Mouse (Mus musculus) MEL (cell line): Measurements from ENCODE around the gene 1700113H08Rik.

ENCODE experiments used
- CTCF ChIP-seq, 3 experiments: IDR thresholded peaks in 2 of 3; conservative IDR thresholded peaks in 1 of 3; 2 replicates each; pipeline ENCODE4 v1.5.1; 2011 to 2012; ENCODE audit warnings: low read length in 3 of 3, low read depth in 2 of 3, mild to moderate bottlenecking in 2 of 3, improper control_type of control experiment in 1 of 3, inconsistent platforms in 1 of 3, mixed read lengths in 1 of 3, moderate library complexity in 1 of 3; ENCODE audit not compliant: control insufficient read depth in 1 of 3, insufficient read depth in 1 of 3, poor library complexity in 1 of 3, severe bottlenecking in 1 of 3
- EP300 ChIP-seq, 2 experiments: IDR thresholded peaks; 2 replicates each; pipeline ENCODE4 v1.6.1; 2011; ENCODE audit warnings: improper control_type of control experiment in 2 of 2, low read length in 2 of 2, low read depth in 1 of 2, mild to moderate bottlenecking in 1 of 2
- ETS1 ChIP-seq: IDR thresholded peaks from 2 replicates; pipeline ENCODE4 v1.6.1; 2012; ENCODE audit warnings: low read depth, mild to moderate bottlenecking, inconsistent platforms, low read length, improper control_type of control experiment, moderate library complexity
- MAFK ChIP-seq: IDR thresholded peaks from 2 replicates; pipeline ENCODE4 v1.6.1; 2011; ENCODE audit warnings: low read depth, mild to moderate bottlenecking, low read length, improper control_type of control experiment, borderline replicate concordance
- RCOR1 ChIP-seq: IDR thresholded peaks from 2 replicates; pipeline ENCODE4 v1.6.1; 2012; ENCODE audit warnings: low read depth, mild to moderate bottlenecking, inconsistent platforms, low read length, improper control_type of control experiment
- TAL1 ChIP-seq: IDR thresholded peaks from 2 replicates; pipeline ENCODE4 v1.6.1; 2012; ENCODE audit warnings: mild to moderate bottlenecking, inconsistent platforms, low read length, moderate library complexity, mixed read lengths
- TCF12 ChIP-seq: IDR thresholded peaks from 2 replicates; pipeline ENCODE4 v1.6.1; 2014; ENCODE audit warnings: low read depth, mild to moderate bottlenecking, inconsistent platforms, low read length, improper control_type of control experiment, moderate library complexity
- USF1 ChIP-seq: IDR thresholded peaks from 2 replicates; pipeline ENCODE4 v1.6.1; 2014; ENCODE audit warnings: low read depth, mild to moderate bottlenecking, inconsistent platforms, low read length, improper control_type of control experiment, moderate library complexity

DNA sequence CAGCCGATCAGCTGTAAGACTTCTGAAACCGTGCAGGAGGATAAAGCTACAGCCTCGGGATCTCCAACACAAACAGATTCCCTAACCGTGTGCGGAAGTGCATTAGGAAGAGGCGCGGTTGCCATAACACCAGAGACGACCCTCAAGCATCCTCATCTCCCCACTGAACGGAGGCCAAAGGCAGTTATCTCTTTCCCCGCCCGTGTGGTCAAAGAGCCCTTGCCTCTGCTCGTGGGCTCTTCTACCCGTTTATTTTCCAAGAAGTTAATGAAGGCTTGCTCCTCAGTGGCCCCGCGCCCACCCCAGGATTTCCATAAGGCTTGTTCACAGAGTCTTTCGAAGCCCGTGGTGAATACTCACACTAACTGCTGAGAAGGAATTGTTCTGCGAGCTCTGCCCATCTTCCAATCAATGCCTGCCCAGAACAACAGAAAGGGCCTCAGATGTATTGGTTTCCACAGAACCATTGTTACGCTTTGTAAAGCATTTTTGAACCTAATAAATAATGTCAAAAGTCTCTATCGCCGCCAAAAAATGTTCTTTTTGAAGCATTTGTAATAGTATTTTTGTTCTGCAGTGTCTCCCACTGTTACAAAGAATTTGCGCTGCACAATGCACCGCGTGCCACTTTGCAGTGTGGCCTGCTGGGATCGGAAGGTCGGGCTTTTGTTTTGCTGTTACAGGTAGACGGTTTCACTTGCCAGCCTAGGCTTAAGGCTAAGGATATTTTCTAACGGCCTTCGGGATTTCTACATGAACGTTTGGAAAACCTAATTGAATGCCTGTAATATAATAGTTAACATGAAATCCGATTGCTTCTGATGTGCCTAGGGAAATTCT lies 172.4 kb downstream of the 1700113H08Rik start:
- TF ChIP-seq MAFK (no peak), EP300 (IDR thresholded peaks at IDR 0.05; ENCODE audit: low read depth in 1 of 2, low read length in 2 of 2) (no peak), TAL1 (no peak), RCOR1 (no peak), USF1 (no peak), ETS1 (no peak), CTCF (IDR thresholded peaks at IDR 0.05 in 2 of 3, conservative IDR thresholded peaks at IDR 0.05 in 1 of 3; ENCODE audit: control insufficient read depth in 1 of 3, insufficient read depth in 1 of 3, low read depth in 2 of 3, low read length in 3 of 3, poor library complexity in 1 of 3, severe bottlenecking in 1 of 3) (no peak), TCF12 (no peak)
